16 mouse cellular contexts compared by ENCODE assay signal in genomic region chr6:88041221-88041620, GRCm38 (mm10). TPM values are rescaled to one million over a fixed set of nuclear protein-coding genes. Genes with fewer than 3 reads are reported as not detected.
DNase-seq lines count a peak whose midpoint lies in the region; ATAC-seq and TF ChIP-seq lines count a peak whose summit lies in the region.
"Had no signal": no experiment of that assay in that cellular context is flagged by ENCODE, and none has a peak within 500 bp of the region (broad histone marks: within the 10 kb centered on the region; RNA-seq: fewer than 3 reads in every experiment).

No protein-coding gene starts in this region.

- H3K36me3 ChIP-seq in lung, postnatal 0 days (ENCODE audit: insufficient read depth, low read length), result no peaks in the 10 kb centered on the region
- H3K36me3 ChIP-seq in heart, embryonic 14.5 days (ENCODE audit: control insufficient read depth, insufficient read depth, low read length), result peaks cover 21% of the 10 kb centered on the region
- H3K36me3 ChIP-seq in stomach, postnatal 0 days (ENCODE audit: control insufficient read depth, insufficient read depth, low read length), result no peaks in the 10 kb centered on the region; the same call in 1 of the 2 replicates
- peaks cover 6% of the 10 kb centered on the region; the same call in 1 of the 2 replicates for H3K36me3 ChIP-seq in forebrain, postnatal 0 days (ENCODE audit: insufficient read depth)

- no peak for ATAC-seq in lung, postnatal 0 days
- no peak for ATAC-seq in heart, embryonic 14.5 days (ENCODE audit: insufficient number of reproducible peaks, insufficient read depth, low FRiP score, low read depth)
- no peak for ATAC-seq in stomach, postnatal 0 days (ENCODE audit: low FRiP score, low TSS enrichment)
- ATAC-seq in forebrain, postnatal 0 days, result no peak
- no peak for ATAC-seq in monocyte, adult 5-6 weeks (replicated peaks; ENCODE audit: insufficient number of reproducible peaks, low FRiP score, low TSS enrichment, poor library complexity, severe bottlenecking)

- TF ChIP-seq EP300 in lung, postnatal 0 days (IDR thresholded peaks at IDR 0.05), result no peak
- TF ChIP-seq EP300 in stomach, postnatal 0 days (optimal IDR thresholded peaks at IDR 0.05), result no peak

- intact Hi-C loops in gastrocnemius, postnatal 14 days (cut with DNase I; ENCODE audit: low total_unique reads), result no loop called here

- peaks cover 9% of the 10 kb centered on the region; the same call in 1 of the 2 replicates for H3K4me1 ChIP-seq in lung, postnatal 0 days (ENCODE audit: insufficient read depth, low read depth, low read length)
- H3K4me1 ChIP-seq in heart, embryonic 14.5 days (ENCODE audit: control insufficient read depth in 2 of 2, insufficient read depth in 2 of 2, low read length in 2 of 2), result peaks cover 14 to 41% of the 10 kb centered on the region in 2 experiments
- H3K4me1 ChIP-seq in stomach, postnatal 0 days (replicated peaks; ENCODE audit: control insufficient read depth, insufficient read depth), result peaks cover 6% of the 10 kb centered on the region; the same call in 1 of the 2 replicates
- peaks cover 18% of the 10 kb centered on the region for H3K4me1 ChIP-seq in forebrain, postnatal 0 days (ENCODE audit: insufficient read depth)

- H3K9ac ChIP-seq in lung, postnatal 0 days (replicated peaks; ENCODE audit: low read depth), result no peak overlapping the region
- peak overlapping the region; percentile 48 for H3K9ac ChIP-seq in heart, embryonic 14.5 days (ENCODE audit: low read length)
- H3K9ac ChIP-seq in stomach, postnatal 0 days (ENCODE audit: low read length), result no peak overlapping the region
- H3K9ac ChIP-seq in forebrain, postnatal 0 days, result no peak overlapping the region
- H3K9ac ChIP-seq: embryonic facial prominence, embryonic 15.5 days; hindbrain, embryonic 14.5 days; neural tube, embryonic 13.5 days had no signal

- no peaks in the 10 kb centered on the region for H3K9me3 ChIP-seq in lung, postnatal 0 days (ENCODE audit: low read length)
- no peaks in the 10 kb centered on the region for H3K9me3 ChIP-seq in heart, embryonic 14.5 days (ENCODE audit: control insufficient read depth, low read length)
- H3K9me3 ChIP-seq in stomach, postnatal 0 days (ENCODE audit: control insufficient read depth, low read length), result no peaks in the 10 kb centered on the region
- no peaks in the 10 kb centered on the region for H3K9me3 ChIP-seq in forebrain, postnatal 0 days (ENCODE audit: low read length)
- H3K9me3 ChIP-seq: embryonic facial prominence, embryonic 15.5 days; midbrain, embryonic 10.5 days; neural tube, embryonic 13.5 days had no signal

- no peak overlapping the region for H3K4me3 ChIP-seq in lung, postnatal 0 days (ENCODE audit: low read depth, low read length)
- H3K4me3 ChIP-seq in heart, embryonic 14.5 days (ENCODE audit: control insufficient read depth in 1 of 2, insufficient read depth in 1 of 2, low read depth in 1 of 2, low read length in 2 of 2), result no peak overlapping the region
- H3K4me3 ChIP-seq in stomach, postnatal 0 days (ENCODE audit: low read depth, low read length), result no peak overlapping the region
- no peak overlapping the region for H3K4me3 ChIP-seq in forebrain, postnatal 0 days (ENCODE audit: low read depth, low read length)
- H3K4me3 ChIP-seq: embryonic facial prominence, embryonic 15.5 days; midbrain, embryonic 10.5 days; neural tube, embryonic 13.5 days had no signal

- H3K27me3 ChIP-seq in lung, postnatal 0 days (replicated peaks; ENCODE audit: insufficient read depth, low read length), result no peaks in the 10 kb centered on the region
- no peaks in the 10 kb centered on the region for H3K27me3 ChIP-seq in heart, embryonic 14.5 days (ENCODE audit: control insufficient read depth, insufficient read depth, low read length)
- no peaks in the 10 kb centered on the region for H3K27me3 ChIP-seq in stomach, postnatal 0 days (ENCODE audit: control insufficient read depth, insufficient read depth, low read length)
- no peaks in the 10 kb centered on the region for H3K27me3 ChIP-seq in forebrain, postnatal 0 days (ENCODE audit: insufficient read depth, low read length)
- H3K27me3 ChIP-seq: embryonic facial prominence, embryonic 15.5 days; neural tube, embryonic 13.5 days had no signal

- no peak overlapping the region for H3K27ac ChIP-seq in lung, postnatal 0 days (ENCODE audit: low read length)
- peak overlapping the region; percentile 74 to 84 for H3K27ac ChIP-seq in heart, embryonic 14.5 days (replicated peaks in 1 of 2; ENCODE audit: control insufficient read depth in 1 of 2, insufficient read depth in 1 of 2, low read depth in 2 of 2, low read length in 2 of 2)
- peak overlapping the region; percentile 56; the same call in 1 of the 2 replicates for H3K27ac ChIP-seq in stomach, postnatal 0 days (replicated peaks)
- H3K27ac ChIP-seq in forebrain, postnatal 0 days (ENCODE audit: low read depth, low read length), result no peak overlapping the region
- H3K27ac ChIP-seq: embryonic facial prominence, embryonic 15.5 days; hindbrain, embryonic 14.5 days; kidney, postnatal 0 days; midbrain, embryonic 10.5 days; neural tube, embryonic 13.5 days had no signal

- DNase-seq in gastrocnemius, adult 18-20 months (ENCODE audit: low spot score), result peak; percentile 85
- no peak for DNase-seq in gastrocnemius, postnatal 14 days
- peak; percentile 42 for DNase-seq in lung, postnatal 0 days (ENCODE audit: low spot score)
- no peak for DNase-seq in lung, postnatal 25 days (ENCODE audit: low spot score)
- DNase-seq in stomach, postnatal 0 days (ENCODE audit: low spot score), result no peak
- DNase-seq in forebrain, postnatal 0 days, result no peak
- DNase-seq: B cell, adult 2 months; right cerebral cortex, postnatal 25 days had no signal

- WGBS in lung, postnatal 0 days, result 54% methylated on average over 4 of the region's 4 CpGs
- WGBS in heart, embryonic 14.5 days, result 34% methylated on average over 4 of the region's 4 CpGs
- WGBS in stomach, postnatal 0 days, result 47% methylated on average over 4 of the region's 4 CpGs
- 60% methylated on average over 4 of the region's 4 CpGs for WGBS in forebrain, postnatal 0 days

- no peak for TF ChIP-seq CTCF in lung, postnatal 0 days (IDR thresholded peaks at IDR 0.05)
- no peak for TF ChIP-seq CTCF in stomach, postnatal 0 days (IDR thresholded peaks at IDR 0.05; ENCODE audit: low read depth)
- no peak for TF ChIP-seq CTCF in forebrain, postnatal 0 days (IDR thresholded peaks at IDR 0.05; ENCODE audit: low read depth)

- H3K4me2 ChIP-seq in lung, postnatal 0 days (replicated peaks; ENCODE audit: low read depth, low read length), result no peak overlapping the region
- peak overlapping the region; percentile 53 for H3K4me2 ChIP-seq in heart, embryonic 14.5 days (ENCODE audit: low read length)
- no peak overlapping the region for H3K4me2 ChIP-seq in stomach, postnatal 0 days (replicated peaks; ENCODE audit: low read depth)
- H3K4me2 ChIP-seq in forebrain, postnatal 0 days (ENCODE audit: low read depth), result no peak overlapping the region
- H3K4me2 ChIP-seq: embryonic facial prominence, embryonic 15.5 days; hindbrain, embryonic 14.5 days; neural tube, embryonic 13.5 days had no signal

RNA-seq across cellular contexts. Expression of gene Rab7, which starts 3.8 kb away (rescaled TPM):
- 100 to 1,000 TPM; 263 to 266 TPM for total RNA-seq in gastrocnemius, adult 18-20 months (2021)
- total RNA-seq in gastrocnemius, postnatal 14 days (2021), result 100 to 1,000 TPM; 208 to 236 TPM
- 242 and 253 TPM in 2 replicates for polyA plus RNA-seq in lung, postnatal 0 days (2015; fragmentation: Nextera tagmentation; extraction: Ambion mirVana)
- 234 and 241 TPM in 2 replicates for polyA plus RNA-seq in heart, embryonic 14.5 days (2014; fragmentation: Nextera tagmentation; extraction: Ambion mirVana)
- 179 and 198 TPM in 2 replicates for polyA plus RNA-seq in stomach, postnatal 0 days (2015; fragmentation: Nextera tagmentation; extraction: Ambion mirVana)
- 75.9 and 88.9 TPM in 2 replicates for total RNA-seq in forebrain, postnatal 0 days (2014; rRNA removed)
- polyA plus RNA-seq in forebrain, postnatal 0 days (2015; fragmentation: Nextera tagmentation; extraction: Ambion mirVana), result 360 and 367 TPM in 2 replicates
- total RNA-seq in monocyte, adult 5-6 weeks (2017), result 113 to 127 TPM (median 126 TPM) in 3 replicates

RNA-seq across cellular contexts. Expression of gene Rpn1, which starts 43.1 kb away (rescaled TPM):
- total RNA-seq in gastrocnemius, adult 18-20 months (2021), result 10 to 100 TPM; 79.2 to 85.8 TPM
- 10 to 100 TPM; 65.9 to 75.8 TPM for total RNA-seq in gastrocnemius, postnatal 14 days (2021)
- 209 and 226 TPM in 2 replicates for polyA plus RNA-seq in lung, postnatal 0 days (2015; fragmentation: Nextera tagmentation; extraction: Ambion mirVana)
- polyA plus RNA-seq in heart, embryonic 14.5 days (2014; fragmentation: Nextera tagmentation; extraction: Ambion mirVana), result 179 and 180 TPM in 2 replicates
- polyA plus RNA-seq in stomach, postnatal 0 days (2015; fragmentation: Nextera tagmentation; extraction: Ambion mirVana), result 265 and 266 TPM in 2 replicates
- total RNA-seq in forebrain, postnatal 0 days (2014; rRNA removed), result 156 and 192 TPM in 2 replicates
- 242 and 248 TPM in 2 replicates for polyA plus RNA-seq in forebrain, postnatal 0 days (2015; fragmentation: Nextera tagmentation; extraction: Ambion mirVana)
- 66.8 to 91.7 TPM (median 77.6 TPM) in 3 replicates for total RNA-seq in monocyte, adult 5-6 weeks (2017)

RNA-seq across cellular contexts. Expression of gene H1fx, which starts 59.8 kb away (rescaled TPM):
- under 1 TPM; 0.62 TPM for total RNA-seq in gastrocnemius, adult 18-20 months (2021)
- total RNA-seq in gastrocnemius, postnatal 14 days (2021), result 1 to 10 TPM; 7.4 to 7.8 TPM
- polyA plus RNA-seq in lung, postnatal 0 days (2015; fragmentation: Nextera tagmentation; extraction: Ambion mirVana), result 9.1 and 11.5 TPM in 2 replicates
- polyA plus RNA-seq in heart, embryonic 14.5 days (2014; fragmentation: Nextera tagmentation; extraction: Ambion mirVana), result 22.0 and 33.0 TPM in 2 replicates
- polyA plus RNA-seq in stomach, postnatal 0 days (2015; fragmentation: Nextera tagmentation; extraction: Ambion mirVana), result 17.3 and 20.0 TPM in 2 replicates
- 16.7 and 26.7 TPM in 2 replicates for total RNA-seq in forebrain, postnatal 0 days (2014; rRNA removed)
- polyA plus RNA-seq in forebrain, postnatal 0 days (2015; fragmentation: Nextera tagmentation; extraction: Ambion mirVana), result 66.3 and 68.6 TPM in 2 replicates
- total RNA-seq in monocyte, adult 5-6 weeks (2017), result not detected in 3 replicates
- total RNA-seq: MEL had no signal

Comparison
In these comparisons a context has a peak if more than half of its experiments do, and no peak if none do; other contexts are left out.
1. DNase-seq: peak in gastrocnemius, adult 18-20 months (single experiment) and lung, postnatal 0 days (single experiment); none in gastrocnemius, postnatal 14 days (single experiment), lung, postnatal 25 days (single experiment), stomach, postnatal 0 days (single experiment) and forebrain, postnatal 0 days (single experiment).
2. H3K27ac ChIP-seq: peak in heart, embryonic 14.5 days (2 of 2) and stomach, postnatal 0 days (single experiment); none in lung, postnatal 0 days (single experiment) and forebrain, postnatal 0 days (single experiment).